Mouse (Mus musculus) liver, adult (tissue): ENCODE data around the gene Ldah.

ENCODE experiments used
- GATA4 ChIP-seq: IDR thresholded peaks from 2 replicates; pipeline ENCODE4 v1.6.1; 2014; ENCODE audit warnings: mild to moderate bottlenecking, low read length; ENCODE audit not compliant: insufficient replicate concordance

Gene Ldah

DNA sequence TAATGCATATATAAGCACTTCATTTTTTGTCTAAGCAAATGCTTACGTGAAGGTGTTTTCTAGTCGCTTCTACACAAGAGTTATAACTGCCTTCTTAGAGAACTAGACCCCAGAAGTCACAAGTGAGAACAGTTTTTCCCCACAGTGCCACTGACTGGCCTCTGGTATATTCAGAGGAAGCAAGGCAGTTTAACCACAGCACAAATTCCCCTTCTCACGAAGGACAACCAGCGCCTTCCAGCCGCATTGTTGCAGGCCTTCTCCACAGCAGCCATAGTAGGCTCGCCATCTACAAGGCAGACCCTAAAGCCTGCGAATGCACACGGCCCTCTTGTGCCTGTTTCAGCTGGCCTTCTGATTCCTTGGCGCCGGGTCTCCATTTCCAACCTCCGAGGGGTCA, 61.7 kb downstream of the Ldah start:
- no peak for TF ChIP-seq GATA4

DNA sequence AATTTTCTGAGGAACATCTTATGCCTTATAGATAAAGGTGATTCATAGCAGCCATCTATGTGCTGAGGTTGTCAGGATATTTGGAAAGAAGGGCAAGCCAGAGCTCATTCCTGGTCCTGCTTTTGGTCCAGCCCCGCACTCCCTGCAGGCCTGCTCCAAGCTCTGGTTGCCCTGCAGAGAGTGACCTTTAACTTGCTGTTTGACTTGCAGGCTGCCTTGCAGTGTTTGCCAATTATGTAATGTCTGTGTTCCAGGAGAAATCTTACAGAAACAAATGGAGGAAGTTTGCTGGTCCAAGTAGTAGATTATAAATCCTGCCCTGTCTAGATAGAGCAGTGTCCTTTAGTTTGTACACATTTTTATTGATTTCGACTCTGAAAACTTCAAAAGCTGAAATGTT, 63.5 kb downstream of the Ldah start:
- peak; percentile 16; the same call in 1 of the 2 replicates for TF ChIP-seq GATA4

DNA sequence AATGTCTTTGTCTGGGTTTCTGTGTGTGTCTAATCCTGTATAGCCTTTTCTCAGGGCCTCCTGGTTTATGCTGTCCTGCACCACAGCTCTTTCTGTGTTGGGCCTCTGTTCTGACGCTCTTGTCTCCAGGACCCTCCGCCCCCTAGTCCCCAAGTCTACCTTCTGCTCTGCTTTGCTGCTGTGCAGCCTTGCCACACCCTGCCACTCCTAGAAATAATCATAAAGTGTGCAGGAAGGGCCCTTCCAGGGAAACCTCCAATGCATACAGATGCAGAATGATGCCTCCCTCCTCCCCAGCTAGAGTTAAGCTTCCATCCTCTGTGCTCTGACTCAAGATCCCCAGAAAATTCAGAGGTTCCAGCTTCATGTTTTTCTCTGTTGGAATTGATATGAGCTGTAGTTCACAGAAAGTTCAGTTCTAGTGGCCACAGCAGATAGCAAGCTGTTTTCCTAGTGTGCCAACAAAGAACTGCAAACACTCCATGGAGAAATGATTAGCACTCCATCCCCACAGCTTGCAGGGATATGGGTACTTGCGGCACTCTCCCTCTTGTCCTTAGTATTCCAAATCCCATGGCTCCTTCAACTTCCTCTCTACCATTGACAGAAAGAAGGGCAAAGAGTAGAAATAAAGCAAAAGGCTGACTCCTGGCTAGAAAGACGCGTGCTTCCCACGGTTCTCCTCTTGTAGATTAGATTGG, 65.7 kb downstream of the Ldah start:
- TF ChIP-seq GATA4, result no peak

DNA sequence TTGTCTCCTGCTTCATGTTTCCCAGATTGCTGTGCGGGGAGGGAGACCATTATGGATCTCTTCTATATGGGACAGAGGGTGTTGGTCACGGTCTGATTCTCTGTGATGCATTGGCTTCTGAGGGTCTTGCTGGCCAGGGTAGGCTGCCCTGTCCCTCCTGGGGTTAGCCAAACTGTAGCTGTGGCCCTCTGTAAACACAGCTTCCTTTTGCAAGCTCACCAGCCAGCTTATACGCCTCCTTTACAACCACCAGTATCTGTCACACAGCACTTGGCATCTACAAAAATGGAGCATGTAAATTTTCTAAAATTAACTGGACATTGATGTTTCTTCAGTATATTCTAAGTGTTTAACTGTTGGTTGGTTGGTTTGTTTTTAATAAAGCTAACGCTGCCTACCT, 67.5 kb downstream of the Ldah start:
- no peak for TF ChIP-seq GATA4

DNA sequence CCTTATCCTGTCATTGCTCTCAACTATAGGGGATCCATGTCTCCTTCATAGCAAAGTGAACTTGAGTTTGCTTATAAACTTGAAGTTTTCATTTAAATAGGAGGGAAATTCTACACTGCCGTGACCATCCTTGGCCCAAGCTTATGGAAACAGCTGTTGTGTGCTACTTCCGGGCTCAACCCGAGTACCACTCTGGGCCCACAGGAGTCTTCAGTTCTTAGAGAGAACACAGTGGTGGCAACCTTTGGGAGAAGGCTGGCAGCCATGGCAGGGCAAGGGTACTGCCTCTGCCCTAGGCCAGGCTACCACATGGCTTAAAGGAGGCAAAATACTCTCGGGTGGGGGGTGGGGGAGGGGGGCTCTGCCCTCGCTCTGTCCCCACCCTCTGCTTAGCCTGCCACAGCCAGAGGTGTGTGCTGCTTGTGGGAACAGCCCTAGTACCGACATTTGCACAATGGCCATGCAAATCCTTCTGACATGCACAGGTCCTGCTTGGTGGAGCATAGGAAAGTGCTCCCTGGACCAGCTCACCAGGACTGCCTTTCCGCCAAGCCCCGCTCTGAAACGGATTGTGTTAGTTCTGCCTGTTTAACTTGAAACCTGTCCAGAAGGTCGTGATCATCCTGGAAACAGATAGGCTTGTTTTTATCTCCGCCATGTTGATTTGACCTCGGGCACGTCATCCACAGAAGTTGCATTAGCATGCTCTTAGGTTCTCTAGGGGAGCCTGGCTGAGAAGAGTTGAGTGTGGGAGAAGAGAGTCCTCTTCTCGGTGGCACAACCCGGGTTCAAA, 73.5 kb downstream of the Ldah start:
- peak; percentile 39; the same call in 1 of the 2 replicates for TF ChIP-seq GATA4

DNA sequence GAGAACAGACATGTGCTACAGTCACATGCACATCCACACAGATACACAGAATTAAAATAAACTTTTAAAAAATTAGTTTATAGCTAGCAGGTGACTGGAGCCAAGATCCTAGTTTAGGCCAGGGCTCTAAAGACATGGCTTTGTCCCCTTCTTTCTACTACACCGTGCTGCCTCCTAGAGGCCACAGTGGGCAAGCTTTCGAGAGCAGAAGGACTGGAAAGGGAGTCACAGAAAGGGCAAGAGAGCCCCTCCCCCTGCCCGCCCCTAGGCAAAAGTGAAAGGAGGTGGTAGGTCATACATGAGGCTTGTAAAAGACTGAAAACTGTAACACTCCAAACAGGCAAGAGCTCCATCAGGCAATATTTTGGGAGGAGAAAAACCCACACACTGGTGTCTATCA, 80.1 kb downstream of the Ldah start:
- TF ChIP-seq GATA4, result no peak

DNA sequence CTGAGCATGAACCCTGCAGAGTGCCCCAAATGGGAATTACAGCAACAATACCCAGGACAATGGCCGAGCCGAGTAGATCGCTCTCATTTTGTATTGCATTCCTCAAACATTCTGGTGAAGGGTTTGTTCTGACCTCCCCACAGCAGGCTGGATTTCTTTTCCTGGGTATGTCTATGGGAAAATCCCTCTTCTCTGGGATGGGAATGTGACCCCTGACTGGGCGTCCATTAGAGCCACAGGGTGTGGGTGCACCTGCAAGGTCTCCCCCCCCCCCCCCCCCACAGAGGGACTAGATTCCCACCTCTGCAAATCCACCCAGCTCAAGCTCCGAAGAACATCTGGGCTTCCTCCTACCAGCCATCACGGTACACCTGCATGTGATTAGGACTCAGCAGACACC, 81.2 kb downstream of the Ldah start:
- TF ChIP-seq GATA4, result no peak

DNA sequence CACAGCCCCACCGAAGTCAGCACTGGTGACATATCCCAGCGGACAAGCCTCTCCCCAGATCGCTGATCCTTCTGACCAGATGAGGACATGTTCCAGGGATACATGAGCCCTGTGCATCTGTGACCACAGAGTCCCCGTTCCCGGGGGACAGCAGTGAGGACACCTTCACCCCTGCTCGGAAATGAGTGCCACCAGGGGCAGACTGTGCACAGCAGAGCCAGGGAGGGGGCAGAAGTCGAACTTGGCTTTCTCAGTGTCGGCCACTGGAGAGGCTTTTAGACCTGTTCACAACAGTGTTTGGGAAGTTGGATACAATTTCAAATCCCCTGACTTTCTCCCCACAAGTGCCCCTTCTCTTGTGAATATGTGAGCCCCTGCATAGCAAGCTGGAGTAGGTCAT, 81.6 kb downstream of the Ldah start:
- TF ChIP-seq GATA4, result no peak

DNA sequence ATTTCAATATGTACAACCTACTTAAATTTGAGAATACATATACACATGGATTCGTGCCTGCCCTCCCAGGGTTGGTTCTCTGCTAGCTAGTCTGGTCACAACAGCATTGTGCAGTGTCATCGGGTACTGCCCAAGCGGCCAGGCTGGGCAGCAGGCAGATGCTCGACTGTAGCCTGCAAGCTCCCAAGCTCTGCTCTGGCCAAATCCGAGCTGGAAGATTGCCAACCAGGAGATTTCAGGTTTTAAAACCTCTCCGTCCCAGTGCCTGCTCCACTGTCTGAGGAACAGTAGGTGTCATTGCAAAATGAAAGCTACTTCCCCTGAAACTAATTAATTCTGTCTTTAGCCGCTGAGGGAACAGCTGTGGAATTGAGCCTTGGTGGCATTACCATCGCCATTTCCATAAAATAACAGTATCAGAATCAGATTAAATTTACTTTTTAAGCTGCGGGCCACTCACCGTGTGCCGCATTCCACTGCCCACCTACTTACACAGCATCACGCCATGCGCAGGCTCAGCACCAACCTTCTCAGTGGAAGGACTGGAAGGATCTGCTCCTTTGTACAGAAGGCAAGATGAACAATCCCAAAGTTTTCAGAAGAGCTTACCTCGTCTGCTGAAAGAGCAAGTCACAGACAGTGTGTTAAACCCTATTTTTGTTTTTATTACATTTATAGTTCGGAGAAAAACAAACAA, 83.4 kb downstream of the Ldah start:
- TF ChIP-seq GATA4, result no peak

DNA sequence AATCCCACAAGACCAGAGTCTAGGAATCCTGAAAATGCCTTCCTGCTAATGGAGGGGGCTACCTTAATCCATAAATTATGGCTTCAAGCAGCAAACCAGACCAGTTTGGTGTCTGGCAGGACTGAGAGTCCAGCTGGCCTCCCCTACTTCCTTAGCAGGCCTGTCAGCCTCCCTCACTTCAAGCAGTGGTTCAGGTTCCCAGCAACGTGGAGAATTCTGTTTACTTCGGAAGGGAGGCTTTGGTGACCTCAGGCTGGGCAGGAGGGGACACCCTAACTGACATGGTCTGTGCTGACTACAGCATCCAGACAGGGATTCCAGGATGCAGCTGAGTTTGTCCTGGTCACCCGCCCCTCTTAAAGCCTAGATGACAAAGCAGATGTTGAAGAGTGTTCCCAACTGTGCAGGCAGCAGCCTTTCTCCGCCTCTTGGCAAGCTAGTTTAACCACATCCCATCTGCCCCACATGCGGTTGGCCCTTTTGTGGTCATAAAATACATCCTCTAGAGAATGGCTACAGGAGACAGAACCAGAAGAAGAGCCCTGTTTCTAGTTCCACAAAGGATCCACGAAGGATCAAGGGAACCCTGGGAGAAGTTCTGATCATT, 87.5 kb downstream of the Ldah start:
- TF ChIP-seq GATA4, result no peak

DNA sequence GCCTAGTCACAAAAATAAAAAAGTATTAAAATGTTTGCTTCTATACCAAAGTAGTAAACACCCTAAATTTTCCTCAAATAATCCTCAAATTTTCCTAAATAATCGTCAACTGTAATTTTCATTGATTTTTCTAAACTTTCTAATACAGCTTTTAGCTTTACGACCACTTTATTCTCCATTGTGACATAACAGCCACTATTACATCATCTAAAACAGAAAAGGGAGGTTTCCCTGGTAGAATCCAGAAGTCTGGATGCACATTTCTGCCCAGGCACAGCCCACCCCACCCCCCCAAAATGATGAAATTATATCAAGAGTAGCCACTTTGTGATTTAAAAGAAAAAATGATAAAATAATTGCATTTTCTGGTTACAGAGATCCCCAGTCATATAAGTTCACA, 88.2 kb downstream of the Ldah start:
- TF ChIP-seq GATA4, result no peak

DNA sequence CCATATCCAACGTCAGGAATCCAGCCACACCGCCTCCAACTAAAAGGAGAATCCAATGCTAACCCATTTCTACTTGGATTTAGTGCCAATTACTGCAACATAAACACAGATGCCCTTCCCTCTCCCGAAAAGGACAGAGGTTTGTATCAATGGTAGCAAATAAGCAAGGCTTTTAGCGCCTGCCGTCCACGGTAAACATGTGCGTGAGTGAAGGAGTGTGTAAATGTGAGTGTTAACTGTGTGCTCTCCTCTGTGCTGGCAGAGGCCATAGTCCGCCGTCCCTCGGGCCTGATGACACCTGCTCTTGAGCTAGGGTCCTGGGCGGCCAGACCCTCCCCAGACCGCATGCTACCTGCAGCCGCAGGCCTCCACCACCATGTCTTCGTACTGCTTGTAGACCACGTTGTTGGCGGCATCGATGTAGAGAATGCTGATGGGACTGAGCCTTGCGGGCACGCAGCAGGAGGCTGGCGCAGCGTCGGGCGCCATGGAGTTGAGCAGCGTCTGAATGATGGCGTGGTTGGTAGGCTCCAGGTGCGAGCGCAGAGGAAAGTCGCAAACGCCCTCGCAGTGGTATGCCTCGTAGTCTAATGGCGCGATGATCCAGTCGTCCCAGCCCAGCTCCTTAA, 89.8 kb downstream of the Ldah start:
- TF ChIP-seq GATA4, result no peak

DNA sequence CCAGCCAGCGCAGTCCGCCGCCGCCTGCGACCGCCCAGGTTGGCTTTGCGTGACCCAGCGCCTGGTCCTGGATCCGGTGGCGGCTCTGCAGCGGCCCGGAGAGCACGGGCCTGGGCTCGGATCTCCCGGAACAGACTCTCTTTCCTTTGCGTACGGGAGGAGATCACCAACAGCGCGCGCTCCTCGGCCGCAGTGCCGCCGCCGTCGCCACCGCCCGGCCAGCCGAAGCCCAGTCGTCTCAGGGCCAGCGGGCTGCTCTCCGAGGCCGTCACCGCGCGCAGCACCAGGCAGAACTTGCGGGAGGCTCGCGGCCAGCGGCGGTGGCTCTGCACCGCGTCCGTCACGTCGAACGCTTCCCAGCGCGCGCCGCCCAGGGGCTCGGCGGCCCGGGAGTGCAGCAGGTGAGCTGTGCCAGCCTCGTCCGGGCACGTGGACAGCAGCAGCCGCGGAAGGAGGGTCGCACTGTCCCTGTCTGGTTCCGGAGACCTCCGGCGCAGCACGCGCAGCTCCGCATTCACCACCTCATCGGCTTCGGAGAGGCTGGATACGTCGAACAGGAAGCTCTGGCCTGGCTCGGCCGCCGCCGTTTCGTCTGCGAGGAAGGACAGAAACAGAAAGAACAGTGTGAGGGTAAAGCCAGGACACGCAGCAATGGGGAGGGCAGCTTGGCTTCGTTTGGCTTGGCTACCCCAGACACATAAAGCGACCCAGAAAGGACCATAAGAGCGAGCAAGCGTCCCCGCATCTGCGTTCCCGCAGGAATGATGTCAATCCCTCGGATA, 90.6 kb downstream of the Ldah start:
- no peak for TF ChIP-seq GATA4

DNA sequence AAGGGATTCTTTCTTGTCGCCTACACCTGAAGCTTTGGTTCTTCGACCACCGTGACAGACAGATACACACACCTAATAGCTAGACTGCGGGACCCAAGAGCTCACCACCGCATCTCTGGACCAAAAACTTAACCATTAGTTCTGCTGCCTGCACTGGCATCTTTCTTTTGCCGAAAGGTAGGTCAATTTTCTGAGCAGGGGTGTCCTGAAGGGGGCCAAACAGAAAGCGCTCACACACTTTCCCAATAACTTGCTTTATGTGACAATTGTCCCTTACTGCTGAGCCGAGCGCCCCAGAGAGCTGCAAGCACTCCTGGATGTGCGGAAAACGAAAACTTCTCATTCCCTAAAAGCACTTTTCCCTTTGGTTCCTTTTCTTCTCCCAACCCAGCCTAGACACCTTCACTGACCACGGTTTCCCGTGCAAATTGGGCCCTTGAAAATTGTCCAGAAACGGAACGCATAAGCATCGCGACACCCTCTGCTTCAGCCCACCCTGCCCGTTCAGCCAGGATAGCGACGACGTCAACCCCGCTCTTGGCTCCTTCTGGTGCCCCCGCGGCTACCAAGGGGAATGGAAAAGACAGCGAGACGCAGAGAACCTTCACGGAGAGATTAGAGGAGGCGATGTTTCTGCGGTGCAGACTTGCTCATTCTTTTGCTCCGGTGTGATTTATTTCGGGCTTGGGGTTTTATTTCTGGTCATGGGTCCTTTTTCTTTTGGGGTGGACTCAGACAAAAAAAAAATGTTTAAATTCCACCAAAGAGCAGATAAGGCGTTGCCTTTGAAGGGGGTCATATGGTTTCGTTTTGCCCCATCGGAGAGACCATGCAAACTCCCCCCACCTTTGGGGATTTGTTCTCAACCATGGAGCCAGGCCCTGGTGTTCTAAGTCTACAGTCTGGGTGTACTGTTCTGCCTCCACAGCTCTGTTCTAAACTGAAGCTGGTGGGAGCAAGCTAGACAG, 91.5 kb downstream of the Ldah start:
- no peak for TF ChIP-seq GATA4

DNA sequence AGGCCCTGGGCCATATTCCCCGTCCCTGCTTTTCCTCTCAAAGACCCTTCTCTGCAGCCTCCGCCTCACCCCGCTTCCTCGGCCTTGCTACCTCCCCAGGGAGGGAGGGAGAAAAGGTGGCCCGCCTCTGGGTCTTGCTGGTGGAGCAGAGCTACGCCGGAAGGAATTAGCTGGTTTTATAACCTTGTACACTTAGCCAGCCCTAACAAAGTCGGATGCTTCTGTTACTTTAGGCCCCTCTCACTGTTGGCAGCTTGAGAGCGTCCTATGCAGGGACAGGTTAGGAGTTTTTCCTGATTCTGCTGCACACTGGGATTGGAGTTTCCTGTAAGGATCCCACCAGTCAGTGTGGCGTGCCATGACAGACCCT, 92.2 kb downstream of the Ldah start:
- no peak for TF ChIP-seq GATA4
